Mouse (Mus musculus): ENCODE measurements around the gene Baz1a. TPM values are rescaled to one million over a fixed set of nuclear protein-coding genes. Genes with fewer than 3 reads are reported as not detected.
"Not testable (repeated sequence)": the region's sequence is repeated elsewhere in the genome, so short reads cannot be mapped to it uniquely, and the experiment has no call there.

Baz1a gene
- polyA plus RNA-seq, 1 experiment from 2014 or later: 19.4 TPM

GRCm38 (mm10) chr12:55015428-55015827, 1.3 kb upstream of the Baz1a start:
- Histone ChIP-seq H3K4me2 (ENCODE audit: low read depth, low read length) (no peak overlapping the region), H3K4me1 (ENCODE audit: control insufficient read depth, insufficient read depth, low read length) (no peaks in the 10 kb centered on the region), H3K27ac (ENCODE audit: low read length) (no peak overlapping the region), H3K9me3 (ENCODE audit: control insufficient read depth, low read length) (no peaks in the 10 kb centered on the region), H3K27me3 (replicated peaks; ENCODE audit: control insufficient read depth, insufficient read depth, low read length) (no peaks in the 10 kb centered on the region), H3K4me3 (ENCODE audit: low read length) (no peak overlapping the region), H3K9ac (ENCODE audit: low read depth, low read length) (no peak overlapping the region), H3K36me3 (ENCODE audit: control insufficient read depth, insufficient read depth, low read length) (no peaks in the 10 kb centered on the region)
- 85% methylated on average over 5 of the region's 5 CpGs for WGBS
- no peak for ATAC-seq

- Histone ChIP-seq H3K4me3 (ENCODE audit: low read length) (no peak overlapping the region), H3K36me3 (ENCODE audit: control insufficient read depth, insufficient read depth, low read length) (no peaks in the 10 kb centered on the region), H3K27me3 (replicated peaks; ENCODE audit: control insufficient read depth, insufficient read depth, low read length) (no peaks in the 10 kb centered on the region), H3K4me1 (ENCODE audit: control insufficient read depth, insufficient read depth, low read length) (no peaks in the 10 kb centered on the region), H3K9me3 (ENCODE audit: control insufficient read depth, low read length) (no peaks in the 10 kb centered on the region), H3K27ac (ENCODE audit: low read length) (no peak overlapping the region), H3K4me2 (ENCODE audit: low read depth, low read length) (no peak overlapping the region), H3K9ac (ENCODE audit: low read depth, low read length) (no peak overlapping the region)
- 81% methylated on average over 1 of the region's 1 CpGs for WGBS
- ATAC-seq: no peak
These were observed 1.1 kb downstream of the Baz1a start for GRCm38 (mm10) chr12:55013031-55013430.

- Histone ChIP-seq H3K36me3 (ENCODE audit: control insufficient read depth, insufficient read depth, low read length) (no peaks in the 10 kb centered on the region), H3K4me1 (ENCODE audit: control insufficient read depth, insufficient read depth, low read length) (no peaks in the 10 kb centered on the region), H3K9ac (ENCODE audit: low read depth, low read length) (no peak overlapping the region), H3K9me3 (ENCODE audit: control insufficient read depth, low read length) (peaks cover 4% of the 10 kb centered on the region; the same call in 1 of the 2 replicates), H3K4me3 (ENCODE audit: low read length) (no peak overlapping the region), H3K27ac (ENCODE audit: low read length) (no peak overlapping the region), H3K27me3 (replicated peaks; ENCODE audit: control insufficient read depth, insufficient read depth, low read length) (no peaks in the 10 kb centered on the region), H3K4me2 (ENCODE audit: low read depth, low read length) (no peak overlapping the region)
- WGBS: 88% methylated on average over 14 of the region's 14 CpGs
- ATAC-seq: no peak
These were observed 6.7 kb downstream of the Baz1a start for GRCm38 (mm10) chr12:55007361-55008008.

GRCm38 (mm10) chr12:55006071-55006470, 8.1 kb downstream of the Baz1a start:
- H3K4me2 ChIP-seq (ENCODE audit: low read depth, low read length): no peak overlapping the region
- WGBS: 93% methylated on average over 7 of the region's 7 CpGs
- H3K36me3 ChIP-seq (ENCODE audit: control insufficient read depth, insufficient read depth, low read length): no peaks in the 10 kb centered on the region
- no peaks in the 10 kb centered on the region for H3K27me3 ChIP-seq (replicated peaks; ENCODE audit: control insufficient read depth, insufficient read depth, low read length)
- H3K9me3 ChIP-seq (ENCODE audit: control insufficient read depth, low read length): peaks cover 4% of the 10 kb centered on the region; the same call in 1 of the 2 replicates
- no peak overlapping the region for H3K27ac ChIP-seq (ENCODE audit: low read length)
- no peaks in the 10 kb centered on the region for H3K4me1 ChIP-seq (ENCODE audit: control insufficient read depth, insufficient read depth, low read length)
- H3K4me3 ChIP-seq (ENCODE audit: low read length): no peak overlapping the region
- no peak overlapping the region for H3K9ac ChIP-seq (ENCODE audit: low read depth, low read length)
- no peak for ATAC-seq

GRCm38 (mm10) chr12:55004396-55004795, 9.8 kb downstream of the Baz1a start:
- Histone ChIP-seq H3K9me3 (ENCODE audit: control insufficient read depth, low read length) (peaks cover 4% of the 10 kb centered on the region; the same call in 1 of the 2 replicates), H3K9ac (ENCODE audit: low read depth, low read length) (no peak overlapping the region), H3K36me3 (ENCODE audit: control insufficient read depth, insufficient read depth, low read length) (no peaks in the 10 kb centered on the region), H3K27ac (ENCODE audit: low read length) (no peak overlapping the region), H3K27me3 (replicated peaks; ENCODE audit: control insufficient read depth, insufficient read depth, low read length) (no peaks in the 10 kb centered on the region), H3K4me3 (ENCODE audit: low read length) (no peak overlapping the region), H3K4me2 (ENCODE audit: low read depth, low read length) (no peak overlapping the region), H3K4me1 (ENCODE audit: control insufficient read depth, insufficient read depth, low read length) (no peaks in the 10 kb centered on the region)
- no peak for ATAC-seq
- 86% methylated on average over 3 of the region's 3 CpGs for WGBS

GRCm38 (mm10) chr12:55003843-55004242, 10.3 kb downstream of the Baz1a start:
- ATAC-seq: no peak

GRCm38 (mm10) chr12:55002532-55002931, 11.6 kb downstream of the Baz1a start:
- H3K27ac ChIP-seq (ENCODE audit: low read length); H3K36me3 ChIP-seq (ENCODE audit: control insufficient read depth, insufficient read depth, low read length); ATAC-seq; H3K9ac ChIP-seq (ENCODE audit: low read depth, low read length); H3K27me3 ChIP-seq (replicated peaks; ENCODE audit: control insufficient read depth, insufficient read depth, low read length); H3K4me3 ChIP-seq (ENCODE audit: low read length); H3K4me2 ChIP-seq (ENCODE audit: low read depth, low read length); H3K4me1 ChIP-seq (ENCODE audit: control insufficient read depth, insufficient read depth, low read length); H3K9me3 ChIP-seq (ENCODE audit: control insufficient read depth, low read length): not testable (repeated sequence)
- WGBS: 88% methylated on average over 7 of the region's 7 CpGs

More at GRCm38 (mm10) chr12:55003843-55004242, 10.3 kb downstream of the Baz1a start:
- peaks cover 4% of the 10 kb centered on the region; the same call in 1 of the 2 replicates for H3K9me3 ChIP-seq (ENCODE audit: control insufficient read depth, low read length)
- no peaks in the 10 kb centered on the region for H3K27me3 ChIP-seq (replicated peaks; ENCODE audit: control insufficient read depth, insufficient read depth, low read length)
- no peaks in the 10 kb centered on the region for H3K4me1 ChIP-seq (ENCODE audit: control insufficient read depth, insufficient read depth, low read length)
- H3K36me3 ChIP-seq (ENCODE audit: control insufficient read depth, insufficient read depth, low read length): no peaks in the 10 kb centered on the region
- H3K4me3 ChIP-seq (ENCODE audit: low read length): no peak overlapping the region
- H3K4me2 ChIP-seq (ENCODE audit: low read depth, low read length): no peak overlapping the region
- 87% methylated on average over 5 of the region's 5 CpGs for WGBS
- H3K27ac ChIP-seq (ENCODE audit: low read length): no peak overlapping the region
- H3K9ac ChIP-seq (ENCODE audit: low read depth, low read length): no peak overlapping the region

- 78% methylated on average over 14 of the region's 14 CpGs for WGBS
- no peak overlapping the region for H3K4me2 ChIP-seq (ENCODE audit: low read depth, low read length)
These were observed 15.0 kb downstream of the Baz1a start for GRCm38 (mm10) chr12:54999016-54999690.

GRCm38 (mm10) chr12:54998411-54998810, 15.7 kb downstream of the Baz1a start:
- Histone ChIP-seq H3K27me3 (replicated peaks; ENCODE audit: control insufficient read depth, insufficient read depth, low read length) (no peaks in the 10 kb centered on the region), H3K4me1 (ENCODE audit: control insufficient read depth, insufficient read depth, low read length) (no peaks in the 10 kb centered on the region), H3K4me2 (ENCODE audit: low read depth, low read length) (no peak overlapping the region), H3K4me3 (ENCODE audit: low read length) (no peak overlapping the region), H3K9ac (ENCODE audit: low read depth, low read length) (no peak overlapping the region), H3K36me3 (ENCODE audit: control insufficient read depth, insufficient read depth, low read length) (no peaks in the 10 kb centered on the region), H3K27ac (ENCODE audit: low read length) (no peak overlapping the region), H3K9me3 (ENCODE audit: control insufficient read depth, low read length) (no peaks in the 10 kb centered on the region)
- ATAC-seq: no peak
- 83% methylated on average over 5 of the region's 5 CpGs for WGBS

More at GRCm38 (mm10) chr12:54999016-54999690, 15.0 kb downstream of the Baz1a start:
- Histone ChIP-seq H3K4me1 (ENCODE audit: control insufficient read depth, insufficient read depth, low read length) (no peaks in the 10 kb centered on the region), H3K27ac (ENCODE audit: low read length) (no peak overlapping the region), H3K4me3 (ENCODE audit: low read length) (no peak overlapping the region), H3K9me3 (ENCODE audit: control insufficient read depth, low read length) (no peaks in the 10 kb centered on the region), H3K36me3 (ENCODE audit: control insufficient read depth, insufficient read depth, low read length) (no peaks in the 10 kb centered on the region), H3K27me3 (replicated peaks; ENCODE audit: control insufficient read depth, insufficient read depth, low read length) (no peaks in the 10 kb centered on the region), H3K9ac (ENCODE audit: low read depth, low read length) (no peak overlapping the region)
- ATAC-seq: no peak
